Mouse (Mus musculus) layer of hippocampus, adult 9-10 months (tissue): ENCODE data around the gene C1qtnf5.

Experiments
- DNase-seq: peaks from one replicate; pipeline ENCODE4 v3.0.0; 2022; ENCODE audit warnings: low spot score

Gene C1qtnf5

DNA sequence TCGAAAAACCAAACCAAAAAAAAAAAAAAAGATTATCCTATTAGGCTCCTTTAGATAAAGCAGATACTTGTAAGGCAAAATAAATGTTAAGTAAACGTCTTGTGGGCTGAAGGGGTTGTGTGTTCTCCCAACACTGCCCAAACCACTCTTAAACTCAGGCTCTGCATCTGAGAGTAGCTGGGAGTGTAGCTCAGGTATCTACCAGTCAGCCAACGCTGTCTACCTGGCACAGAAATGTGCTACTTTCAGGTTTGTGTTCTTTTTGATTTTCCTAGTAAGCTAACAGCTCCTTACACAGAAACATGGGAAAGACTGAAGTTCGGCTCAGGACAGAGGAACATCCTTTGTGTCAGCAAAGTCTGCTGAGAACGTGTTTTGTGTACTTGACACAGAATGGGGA is 25.2 kb downstream of the C1qtnf5 start:
- no peak for DNase-seq

- DNase-seq: no peak
Measured at GRCm38 (mm10) chr9:44133287-44133686, 26.2 kb downstream of the C1qtnf5 start.

DNA sequence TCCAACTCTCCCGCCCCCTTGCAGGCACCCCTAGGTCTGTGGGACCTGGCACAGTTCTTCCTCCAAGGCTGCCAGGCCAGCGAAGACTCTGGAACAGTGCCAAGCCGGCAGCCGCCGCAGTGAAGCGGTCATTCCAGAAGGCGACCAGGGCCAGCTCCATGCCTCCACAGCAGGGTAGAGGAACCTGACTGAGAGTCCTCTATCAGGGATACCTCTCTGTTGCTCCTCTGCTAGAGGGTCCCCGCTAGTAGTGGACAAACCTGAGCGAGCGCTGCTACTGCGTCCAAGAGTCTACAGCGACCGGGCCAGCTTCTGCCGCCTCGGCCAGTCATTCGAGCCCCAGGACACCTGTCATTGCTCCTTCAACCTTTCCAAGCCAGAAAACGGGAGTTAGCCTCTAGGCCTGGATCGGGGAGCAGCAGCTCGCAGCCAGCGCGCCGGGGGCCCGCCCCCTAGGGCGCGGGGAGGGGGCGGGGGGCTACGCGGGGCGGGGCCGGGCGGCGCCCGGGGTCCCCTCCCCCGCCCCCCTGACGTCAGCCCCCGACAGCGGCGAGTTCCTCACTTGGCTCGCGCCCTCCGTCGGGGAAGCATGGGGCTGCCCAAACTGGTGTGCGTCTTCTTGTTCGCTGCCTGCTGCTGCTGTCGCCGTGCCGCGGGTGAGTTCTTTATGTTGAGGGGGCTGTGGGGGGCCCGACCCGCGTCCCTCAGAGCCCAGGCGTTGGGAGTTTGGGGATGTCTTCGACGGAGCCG is 27.2 kb downstream of the C1qtnf5 start, which contains the start of gene Mcam:
TSS of gene Mcam (plus strand) at position 369 of the 750 bp plus-strand sequence.
- no peak for DNase-seq

DNA sequence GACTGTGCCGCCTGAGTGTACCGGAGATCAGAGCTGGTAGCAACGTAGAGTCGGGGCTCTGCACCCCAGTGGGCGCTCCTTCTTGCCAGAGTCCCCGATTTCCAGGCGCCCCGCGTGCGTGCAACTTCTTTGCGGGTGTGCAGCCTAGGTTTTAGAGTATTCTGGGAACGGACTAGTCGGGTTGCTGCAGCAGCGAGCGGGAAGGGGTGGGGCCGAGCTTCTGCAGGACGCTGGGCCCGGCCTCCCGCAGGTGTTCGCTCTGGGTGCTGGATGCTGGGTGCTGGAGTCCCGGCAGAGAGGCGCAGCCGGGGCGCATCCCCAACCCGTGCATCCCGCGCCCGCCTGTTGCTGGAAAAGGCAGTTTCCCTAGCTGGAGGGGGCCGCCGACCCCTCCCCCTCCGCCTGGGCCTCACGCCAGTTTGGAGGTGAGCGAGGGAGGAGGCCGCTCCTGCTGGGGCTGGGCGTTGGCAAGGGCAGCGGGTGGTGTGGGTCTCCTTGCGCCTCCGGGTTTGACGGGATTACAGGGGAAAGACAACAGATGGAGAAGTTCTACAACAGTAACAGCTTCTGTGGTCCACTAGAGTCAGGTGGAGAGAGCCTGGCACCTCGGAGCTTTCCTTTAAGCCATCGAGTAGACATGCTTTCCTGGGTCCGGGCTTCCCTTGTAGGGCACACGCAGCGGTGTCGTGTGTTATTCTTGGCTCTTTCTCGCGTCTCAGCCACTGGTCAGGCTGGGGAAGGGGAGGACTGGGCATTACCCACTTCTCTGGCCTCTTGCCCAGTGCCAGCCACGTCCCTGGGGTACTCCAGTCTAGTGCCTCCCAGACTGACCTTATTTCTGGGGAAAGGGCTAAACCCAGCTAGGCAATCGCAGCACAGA is 28.0 kb downstream of the C1qtnf5 start:
- no peak for DNase-seq

DNA sequence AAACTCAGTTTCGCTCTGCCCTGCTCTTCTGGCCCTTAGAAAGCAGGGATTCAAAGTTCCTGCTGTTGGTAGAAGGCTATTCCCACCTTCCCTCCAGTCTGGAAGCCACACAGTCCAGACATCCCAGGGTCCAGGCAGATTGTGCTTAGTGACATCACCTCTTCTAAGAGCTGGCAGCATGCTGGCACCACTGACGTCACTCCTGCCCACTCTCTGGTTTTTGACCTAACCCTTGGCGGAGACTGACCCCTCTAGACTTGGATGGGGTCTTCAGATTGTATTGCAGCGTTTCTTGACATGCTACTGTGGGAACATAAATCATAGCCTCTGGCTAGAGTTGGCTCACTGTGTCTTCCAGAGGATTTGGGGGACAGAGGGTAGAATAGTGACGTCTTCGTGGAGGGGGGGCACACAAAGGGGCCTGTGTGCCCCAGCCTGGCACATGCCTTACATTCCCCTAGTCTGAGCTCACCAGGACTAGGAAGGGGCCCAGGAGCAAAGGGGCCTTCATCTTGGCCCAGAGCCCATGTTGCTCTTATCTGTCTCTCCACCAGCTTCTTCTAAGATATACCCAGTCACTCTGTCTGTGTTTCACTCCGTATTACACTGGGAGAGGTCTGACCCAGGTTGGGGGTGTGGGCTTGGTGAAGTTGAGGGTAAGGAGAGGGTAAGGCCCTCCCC is 28.8 kb downstream of the C1qtnf5 start:
- no peak for DNase-seq

- DNase-seq: no peak
Measured at GRCm38 (mm10) chr9:44137846-44138245, 30.8 kb downstream of the C1qtnf5 start.

- no peak for DNase-seq
Measured at GRCm38 (mm10) chr9:44141951-44142350, 34.9 kb downstream of the C1qtnf5 start.

DNA sequence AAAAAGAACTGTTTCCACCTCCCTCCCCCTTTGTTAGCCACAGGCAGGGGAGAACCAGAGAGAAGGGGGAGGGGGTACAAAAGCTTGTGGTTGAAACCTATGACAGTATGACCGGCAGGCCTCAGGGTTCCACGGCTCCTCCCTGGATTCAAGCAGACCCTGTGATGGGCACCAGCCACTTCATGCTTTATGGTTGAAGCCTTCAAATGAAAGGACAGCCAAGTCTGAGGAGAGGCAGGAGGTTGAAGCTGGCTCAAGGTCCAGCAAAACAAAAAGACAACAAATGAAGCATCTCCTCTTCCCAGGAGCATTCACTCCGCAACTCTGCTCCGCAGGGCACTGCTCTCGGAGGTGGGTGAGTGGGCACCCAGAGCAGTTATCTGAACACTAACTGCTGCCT is 36.4 kb downstream of the C1qtnf5 start:
- DNase-seq: no peak

GRCm38 (mm10) chr9:44144023-44144717 is 37.1 kb downstream of the C1qtnf5 start:
- DNase-seq: no peak

DNA sequence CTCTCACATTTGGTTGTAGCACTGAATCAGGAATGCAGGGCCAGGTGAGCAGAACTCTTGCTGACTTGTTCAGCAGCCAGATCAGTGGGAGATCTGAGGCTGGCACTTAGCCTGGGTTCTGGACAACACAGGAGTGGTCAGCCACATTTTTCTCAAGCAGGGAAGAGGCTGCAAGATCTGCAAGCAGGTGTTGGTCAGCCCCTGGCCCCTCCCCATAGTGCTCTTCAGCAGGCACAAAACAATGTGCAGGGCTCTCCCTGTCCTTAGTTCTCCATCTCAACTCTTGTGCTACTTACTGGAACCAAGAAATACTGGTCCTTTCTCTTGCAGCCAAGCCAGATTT is 37.6 kb downstream of the C1qtnf5 start:
- DNase-seq: no peak

GRCm38 (mm10) chr9:44147290-44147689 is 40.2 kb downstream of the C1qtnf5 start:
- no peak for DNase-seq
